Mouse (Mus musculus) CD8-positive naive resting alpha-beta T cell, adult 2 months (primary cell): ENCODE results near the gene 1810043G02Rik.
"Not testable (repeated sequence)": the region's sequence is repeated elsewhere in the genome, so short reads cannot be mapped to it uniquely, and the experiment has no call there.

Experiments used
- DNase-seq, 2 experiments: peaks; one replicate each; pipeline ENCODE4 v3.0.0; 2022; ENCODE audit warnings: low read depth in 2 of 2, low spot score in 2 of 2

The 1810043G02Rik gene

GRCm38 (mm10) chr10:78004479-78005100 is 26.3 kb downstream of the 1810043G02Rik start:
- no peak for DNase-seq

DNA sequence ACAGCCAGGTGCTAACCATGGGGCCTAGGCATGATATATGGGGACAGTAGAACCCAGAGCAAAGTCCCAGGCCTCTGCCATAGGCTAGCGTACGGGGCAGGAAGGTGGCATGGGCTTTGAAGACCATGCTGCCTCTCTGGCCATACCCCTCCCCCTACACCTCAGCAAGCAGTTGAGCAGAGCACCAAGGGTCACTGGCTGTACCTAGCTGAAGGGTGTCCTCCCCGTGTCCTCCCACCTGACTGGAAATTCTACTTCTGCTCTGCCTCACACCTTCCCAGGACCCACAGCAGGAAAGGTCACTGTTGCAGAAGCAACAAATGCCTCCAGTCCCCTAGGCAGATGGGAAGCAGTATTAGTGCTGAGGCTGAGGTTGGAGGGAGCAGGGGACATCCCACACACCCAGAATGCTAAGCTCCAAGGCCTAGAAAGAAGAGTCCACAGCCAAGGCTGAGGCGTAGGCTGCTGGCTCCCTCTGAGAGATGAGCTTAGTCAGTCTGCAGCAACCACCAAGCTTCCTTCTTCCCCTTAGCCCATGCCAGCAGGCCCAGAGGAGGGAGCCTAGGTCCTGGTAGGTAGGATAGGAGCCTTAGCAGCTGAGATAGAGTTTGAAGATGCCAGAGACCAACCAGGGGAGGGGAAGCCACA is 27.6 kb downstream of the 1810043G02Rik start:
- DNase-seq, result no peak

GRCm38 (mm10) chr10:78007203-78007602 is 28.9 kb downstream of the 1810043G02Rik start:
- DNase-seq, result no peak

- DNase-seq, result no peak
Observed at GRCm38 (mm10) chr10:78008169-78008568, 29.8 kb downstream of the 1810043G02Rik start.

DNA sequence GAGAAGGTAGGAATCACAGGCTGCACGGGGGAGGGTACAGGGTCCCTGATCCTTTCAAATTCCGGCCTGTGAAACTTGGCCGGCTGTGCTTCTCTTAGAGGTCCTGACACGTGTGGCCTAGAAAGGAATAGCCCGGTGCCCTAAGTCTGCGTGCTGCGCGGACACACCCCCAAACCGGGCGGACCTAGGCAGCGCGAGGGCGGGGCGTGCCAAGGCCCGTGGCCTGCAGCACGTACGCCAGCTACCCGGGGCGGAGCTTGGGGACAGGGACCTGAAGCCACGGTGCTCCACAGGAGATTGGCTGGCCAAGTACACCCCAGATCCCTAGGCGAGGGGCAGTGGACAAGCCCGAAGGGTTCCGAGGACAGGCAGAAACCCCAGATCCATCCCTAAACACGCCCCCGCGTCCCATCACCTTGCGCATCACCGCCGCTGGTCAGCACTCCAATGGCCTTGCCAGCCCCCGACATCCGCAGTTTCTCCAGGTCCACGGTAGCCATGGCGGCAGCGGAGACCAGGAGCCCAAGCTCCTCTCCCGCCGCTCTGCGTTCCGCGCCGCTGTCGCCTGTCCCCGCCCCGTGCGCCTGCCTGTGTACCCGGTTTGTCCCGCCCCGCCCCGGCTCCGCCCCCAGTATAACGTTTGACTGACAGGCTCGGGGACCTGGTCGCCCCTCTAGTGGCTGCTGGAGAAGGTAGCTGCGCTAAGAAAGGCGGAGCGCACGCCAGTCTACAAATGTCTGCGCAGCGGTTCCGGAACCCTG is 31.0 kb downstream of the 1810043G02Rik start:
- peak; percentile 93 to 97 for DNase-seq

- no peak for DNase-seq
Observed at GRCm38 (mm10) chr10:78009945-78010293, 31.6 kb downstream of the 1810043G02Rik start, which contains the start of gene Pfkl. Pfkl (minus strand) TSS chr10:78010083.

DNA sequence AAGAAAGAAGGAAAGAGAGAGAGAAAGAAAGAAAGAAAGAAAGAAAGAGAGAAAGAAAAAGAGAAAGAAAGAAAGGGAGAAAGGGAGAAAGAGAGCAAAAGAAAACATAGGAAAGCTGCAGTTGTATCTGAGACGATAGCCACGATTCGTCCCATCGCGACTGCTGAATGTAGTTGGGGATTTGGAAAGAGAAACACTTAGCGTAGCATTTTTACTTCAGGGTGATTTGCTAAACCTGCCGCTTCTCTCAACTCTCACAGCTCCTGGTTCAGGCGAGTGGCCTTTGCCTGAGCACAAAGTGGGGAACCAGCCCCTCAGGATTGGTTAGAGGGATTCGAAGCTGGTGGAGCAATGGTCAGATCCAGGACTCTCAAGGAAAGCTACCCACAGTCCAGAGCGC is 32.0 kb downstream of the 1810043G02Rik start:
- DNase-seq, result no peak

GRCm38 (mm10) chr10:78011116-78011515 is 32.8 kb downstream of the 1810043G02Rik start:
- not testable (repeated sequence) for DNase-seq

GRCm38 (mm10) chr10:78012661-78013495 is 34.6 kb downstream of the 1810043G02Rik start:
- DNase-seq, result no peak

- DNase-seq, result no peak
Observed at GRCm38 (mm10) chr10:78015489-78015888, 37.2 kb downstream of the 1810043G02Rik start.

DNA sequence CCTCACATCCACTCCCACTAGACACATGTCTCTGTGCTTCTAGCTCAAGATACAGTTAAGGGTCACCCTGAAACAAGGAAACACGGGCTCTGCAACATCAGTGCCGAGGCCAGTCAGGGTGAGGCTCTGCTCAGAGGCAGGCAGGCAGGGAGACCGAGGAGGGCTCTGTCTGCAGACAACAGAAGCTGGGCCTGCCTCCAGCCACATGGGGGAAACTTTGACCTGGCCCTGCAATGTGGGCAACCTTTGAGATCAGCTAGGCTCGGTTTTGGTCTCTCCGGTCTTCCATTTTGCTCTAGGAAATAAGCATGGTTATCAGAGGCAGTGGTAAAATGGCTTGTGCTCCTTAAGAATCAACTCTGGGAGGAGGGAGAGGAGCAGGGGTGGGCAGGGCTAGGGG is 38.0 kb downstream of the 1810043G02Rik start:
- DNase-seq, result no peak

- DNase-seq, result peak; percentile 61 to 73
Observed at GRCm38 (mm10) chr10:78018797-78019203, 40.5 kb downstream of the 1810043G02Rik start.

GRCm38 (mm10) chr10:78019291-78019690 is 41.0 kb downstream of the 1810043G02Rik start:
- DNase-seq, result no peak

- DNase-seq, result not testable (repeated sequence)
Observed at GRCm38 (mm10) chr10:78019984-78020383, 41.7 kb downstream of the 1810043G02Rik start.

- DNase-seq, result not testable (repeated sequence)
Observed at GRCm38 (mm10) chr10:78025453-78025852, 47.1 kb downstream of the 1810043G02Rik start.

GRCm38 (mm10) chr10:78028129-78028528 is 49.8 kb downstream of the 1810043G02Rik start:
- DNase-seq, result peak; percentile 56 to 65

- DNase-seq, result no peak
Observed at GRCm38 (mm10) chr10:78029080-78029479, 50.8 kb downstream of the 1810043G02Rik start.

- no peak for DNase-seq
Observed at GRCm38 (mm10) chr10:78031987-78032386, 53.7 kb downstream of the 1810043G02Rik start.
